Mouse (Mus musculus) hindbrain, embryonic 15.5 days (tissue): ENCODE measurements at regions not wholly inside any gene's neighbourhood (a gene's known extent, or its start where the extent isn't known, plus 50 kb on each side); places are given as distances from the start of the nearest gene placed in this dataset.

Experiments
- ATAC-seq: fragments of 200-750 bp; cut with Nextera tagmentation; 2 replicates; pipeline ENCODE4 v1.8.0; 2017; ENCODE audit warnings: low read depth, moderate number of reproducible peaks, moderate TSS enrichment; ENCODE audit not compliant: low FRiP score
- H3K27ac ChIP-seq: fragments of 300-500 bp; sonication (generic); replicated peaks from 2 replicates; pipeline ENCODE4 v1.5.1; 2015; ENCODE audit warnings: mild to moderate bottlenecking, inconsistent platforms
- H3K27me3 ChIP-seq: fragments of 300-500 bp; sonication (generic); 2 replicates; pipeline ENCODE4 v1.6.1; 2015; ENCODE audit warnings: control low read depth, inconsistent platforms
- H3K36me3 ChIP-seq: fragments of 300-500 bp; sonication (generic); 2 replicates; pipeline ENCODE4 v1.6.1; 2015; ENCODE audit warnings: control low read depth, inconsistent platforms
- H3K4me1 ChIP-seq: fragments of 300-500 bp; sonication (generic); replicated peaks from 2 replicates; pipeline ENCODE4 v1.6.1; 2015; ENCODE audit warnings: control low read depth, inconsistent platforms
- H3K4me2 ChIP-seq: fragments of 300-500 bp; sonication (generic); 2 replicates; pipeline ENCODE4 v1.6.1; 2015; ENCODE audit warnings: moderate library complexity, mild to moderate bottlenecking, inconsistent platforms
- H3K4me3 ChIP-seq: fragments of 300-500 bp; sonication (generic); 2 replicates; pipeline ENCODE4 v1.5.1; 2015; ENCODE audit warnings: mild to moderate bottlenecking, inconsistent platforms
- H3K9ac ChIP-seq: fragments of 300-500 bp; sonication (generic); 2 replicates; pipeline ENCODE4 v1.6.1; 2015; ENCODE audit warnings: inconsistent platforms
- H3K9me3 ChIP-seq: fragments of 300-500 bp; sonication (generic); 2 replicates; pipeline ENCODE4 v1.6.1; 2016; ENCODE audit warnings: control low read depth, inconsistent platforms
- WGBS: fragments of 180-500 bp; shearing (Covaris S2); methylation state at CpG from one replicate; pipeline ENCODE4 v1.1.7; 2015; 5-methylcytosine and 5-hydroxymethylcytosine counted together

- no peaks in the 10 kb centered on the region for H3K36me3 ChIP-seq
- peak overlapping the region; percentile 40; the same call in 1 of the 2 replicates for H3K27ac ChIP-seq
- H3K9me3 ChIP-seq: no peaks in the 10 kb centered on the region
- peak; percentile 88 for ATAC-seq
- peaks cover 4% of the 10 kb centered on the region for H3K4me1 ChIP-seq
- H3K27me3 ChIP-seq: no peaks in the 10 kb centered on the region
- no peak overlapping the region for H3K4me2 ChIP-seq
- H3K9ac ChIP-seq: no peak overlapping the region
- WGBS: 31% methylated on average over 8 of the region's 8 CpGs
- H3K4me3 ChIP-seq: no peak overlapping the region
These were observed 394.5 kb downstream of the Igsf11 start for GRCm38 (mm10) chr16:39286797-39287565.

GRCm38 (mm10) chr16:39298856-39299255 is 406.4 kb downstream of the Igsf11 start:
- no peaks in the 10 kb centered on the region for H3K36me3 ChIP-seq
- H3K9me3 ChIP-seq: no peaks in the 10 kb centered on the region
- no peak for ATAC-seq
- H3K27ac ChIP-seq: no peak overlapping the region
- 57% methylated on average over 3 of the region's 3 CpGs for WGBS
- H3K4me3 ChIP-seq: no peak overlapping the region
- no peak overlapping the region for H3K4me2 ChIP-seq
- H3K9ac ChIP-seq: no peak overlapping the region
- H3K4me1 ChIP-seq: peaks cover 19% of the 10 kb centered on the region
- no peaks in the 10 kb centered on the region for H3K27me3 ChIP-seq

- 5% methylated on average over 1 of the region's 1 CpGs for WGBS
These were observed 410.5 kb downstream of the Igsf11 start for GRCm38 (mm10) chr16:39302902-39303361.

GRCm38 (mm10) chr16:39303371-39303770 is 410.9 kb downstream of the Igsf11 start:
- Histone ChIP-seq H3K4me1 (peaks cover 19% of the 10 kb centered on the region), H3K36me3 (no peaks in the 10 kb centered on the region), H3K4me3 (no peak overlapping the region), H3K27ac (peak overlapping the region; percentile 79), H3K9ac (no peak overlapping the region), H3K9me3 (no peaks in the 10 kb centered on the region), H3K27me3 (no peaks in the 10 kb centered on the region), H3K4me2 (peak overlapping the region; percentile 15)
- peak; percentile 54; the same call in 1 of the 2 replicates for ATAC-seq
- WGBS: 29% methylated on average over 7 of the region's 7 CpGs

More at GRCm38 (mm10) chr16:39302902-39303361, 410.5 kb downstream of the Igsf11 start:
- no peaks in the 10 kb centered on the region for H3K27me3 ChIP-seq
- H3K4me1 ChIP-seq: peaks cover 19% of the 10 kb centered on the region
- H3K27ac ChIP-seq: peak overlapping the region; percentile 79
- no peaks in the 10 kb centered on the region for H3K36me3 ChIP-seq
- H3K9ac ChIP-seq: no peak overlapping the region
- no peaks in the 10 kb centered on the region for H3K9me3 ChIP-seq
- peak; percentile 99 for ATAC-seq
- H3K4me3 ChIP-seq: no peak overlapping the region
- peak overlapping the region; percentile 15; the same call in 1 of the 2 replicates for H3K4me2 ChIP-seq

GRCm38 (mm10) chr16:39307951-39308350 is 415.5 kb downstream of the Igsf11 start:
- no peak overlapping the region for H3K27ac ChIP-seq
- WGBS: 61% methylated on average over 5 of the region's 5 CpGs
- H3K36me3 ChIP-seq: no peaks in the 10 kb centered on the region
- peaks cover 8% of the 10 kb centered on the region for H3K4me1 ChIP-seq
- no peaks in the 10 kb centered on the region for H3K9me3 ChIP-seq
- H3K27me3 ChIP-seq: no peaks in the 10 kb centered on the region
- ATAC-seq: no peak
- no peak overlapping the region for H3K4me3 ChIP-seq
- H3K4me2 ChIP-seq: no peak overlapping the region
- no peak overlapping the region for H3K9ac ChIP-seq

- H3K9ac ChIP-seq: no peak overlapping the region
- 24% methylated on average over 15 of the region's 15 CpGs for WGBS
These were observed 424.5 kb downstream of the Igsf11 start for GRCm38 (mm10) chr16:39316752-39317594.

GRCm38 (mm10) chr16:39325627-39326026 is 433.2 kb downstream of the Igsf11 start:
- H3K4me3 ChIP-seq: no peak overlapping the region
- H3K9ac ChIP-seq: no peak overlapping the region
- ATAC-seq: no peak
- no peaks in the 10 kb centered on the region for H3K9me3 ChIP-seq
- no peak overlapping the region for H3K4me2 ChIP-seq
- no peaks in the 10 kb centered on the region for H3K4me1 ChIP-seq
- H3K36me3 ChIP-seq: no peaks in the 10 kb centered on the region
- 84% methylated on average over 2 of the region's 2 CpGs for WGBS
- H3K27me3 ChIP-seq: no peaks in the 10 kb centered on the region
- no peak overlapping the region for H3K27ac ChIP-seq

More at GRCm38 (mm10) chr16:39316752-39317594, 424.5 kb downstream of the Igsf11 start:
- H3K36me3 ChIP-seq: no peaks in the 10 kb centered on the region
- no peak overlapping the region for H3K4me2 ChIP-seq
- peaks cover 7% of the 10 kb centered on the region; the same call in 1 of the 2 replicates for H3K4me1 ChIP-seq
- H3K9me3 ChIP-seq: no peaks in the 10 kb centered on the region
- H3K27ac ChIP-seq: 0 out of 2 replicates have a peak overlapping the region, but pooled peaks have one; percentile 11
- ATAC-seq: peak; percentile 90
- no peak overlapping the region for H3K4me3 ChIP-seq
- H3K27me3 ChIP-seq: no peaks in the 10 kb centered on the region

GRCm38 (mm10) chr16:39363657-39364056 is 471.2 kb downstream of the Igsf11 start:
- ATAC-seq: no peak
- H3K27ac ChIP-seq: no peak overlapping the region
- H3K4me2 ChIP-seq: no peak overlapping the region
- no peaks in the 10 kb centered on the region for H3K9me3 ChIP-seq
- no peaks in the 10 kb centered on the region for H3K27me3 ChIP-seq
- H3K9ac ChIP-seq: no peak overlapping the region
- no peaks in the 10 kb centered on the region for H3K36me3 ChIP-seq
- H3K4me3 ChIP-seq: no peak overlapping the region
- H3K4me1 ChIP-seq: no peaks in the 10 kb centered on the region
- 77% methylated on average over 2 of the region's 2 CpGs for WGBS

- no peaks in the 10 kb centered on the region for H3K36me3 ChIP-seq
- no peaks in the 10 kb centered on the region for H3K27me3 ChIP-seq
- no peak overlapping the region for H3K4me3 ChIP-seq
- no peaks in the 10 kb centered on the region for H3K4me1 ChIP-seq
- no peaks in the 10 kb centered on the region for H3K9me3 ChIP-seq
- H3K27ac ChIP-seq: no peak overlapping the region
- H3K9ac ChIP-seq: no peak overlapping the region
- no peak for ATAC-seq
- no peak overlapping the region for H3K4me2 ChIP-seq
- 75% methylated on average over 2 of the region's 2 CpGs for WGBS
These were observed 475.8 kb downstream of the Igsf11 start for GRCm38 (mm10) chr16:39368276-39368675.

- no peaks in the 10 kb centered on the region for H3K27me3 ChIP-seq
- H3K27ac ChIP-seq: no peak overlapping the region
- H3K4me1 ChIP-seq: no peaks in the 10 kb centered on the region
- no peak overlapping the region for H3K4me3 ChIP-seq
- no peak overlapping the region for H3K9ac ChIP-seq
- no peak for ATAC-seq
- no peaks in the 10 kb centered on the region for H3K9me3 ChIP-seq
- 74% methylated on average over 3 of the region's 3 CpGs for WGBS
- no peak overlapping the region for H3K4me2 ChIP-seq
- no peaks in the 10 kb centered on the region for H3K36me3 ChIP-seq
These were observed 482.1 kb downstream of the Igsf11 start for GRCm38 (mm10) chr16:39374616-39375015.

- no peak overlapping the region for H3K4me2 ChIP-seq
- no peak overlapping the region for H3K27ac ChIP-seq
- H3K9ac ChIP-seq: no peak overlapping the region
- no peak for ATAC-seq
- no peaks in the 10 kb centered on the region for H3K36me3 ChIP-seq
- no peak overlapping the region for H3K4me3 ChIP-seq
- 65% methylated on average over 7 of the region's 7 CpGs for WGBS
- no peaks in the 10 kb centered on the region for H3K9me3 ChIP-seq
- H3K4me1 ChIP-seq: no peaks in the 10 kb centered on the region
- H3K27me3 ChIP-seq: no peaks in the 10 kb centered on the region
These were observed 487.5 kb downstream of the Igsf11 start for GRCm38 (mm10) chr16:39379959-39380358.

- Histone ChIP-seq H3K9ac (no peak overlapping the region), H3K27ac (no peak overlapping the region), H3K27me3 (no peaks in the 10 kb centered on the region), H3K4me3 (no peak overlapping the region), H3K36me3 (no peaks in the 10 kb centered on the region), H3K4me2 (no peak overlapping the region), H3K4me1 (no peaks in the 10 kb centered on the region), H3K9me3 (no peaks in the 10 kb centered on the region)
- WGBS: 61% methylated on average over 5 of the region's 5 CpGs
- peak; percentile 69 for ATAC-seq
These were observed 497.5 kb downstream of the Igsf11 start for GRCm38 (mm10) chr16:39389943-39390342.
